9 mouse cellular contexts compared by ENCODE assay signal in genomic region chr4:145129956-145130548, GRCm38 (mm10).
DNase-seq lines count a peak whose midpoint lies in the region; ATAC-seq and TF ChIP-seq lines count a peak whose summit lies in the region.
"Had no signal": no experiment of that assay in that cellular context is flagged by ENCODE, and none has a peak within 500 bp of the region (broad histone marks: within the 10 kb centered on the region; RNA-seq: fewer than 3 reads in every experiment).

No protein-coding gene starts in this region.

- no peak overlapping the region for H3K4me2 ChIP-seq in intestine, embryonic 16.5 days (ENCODE audit: low read depth, low read length)
- H3K4me2 ChIP-seq: hindbrain, embryonic 15.5 days had no signal

- 0 out of 2 replicates have a peak, but pooled peaks cover 2% of the 10 kb centered on the region for H3K4me1 ChIP-seq in intestine, embryonic 16.5 days (ENCODE audit: control insufficient read depth, insufficient read depth, low read length)
- H3K4me1 ChIP-seq: hindbrain, embryonic 15.5 days had no signal

- TF ChIP-seq CTCF in layer of hippocampus, adult 2 months (conservative IDR thresholded peaks at IDR 0.05): no peak

- H3K27me3 ChIP-seq in intestine, embryonic 16.5 days (replicated peaks; ENCODE audit: control insufficient read depth, insufficient read depth, low read length): no peaks in the 10 kb centered on the region
- H3K27me3 ChIP-seq: hindbrain, embryonic 15.5 days had no signal

- H3K9ac ChIP-seq in intestine, embryonic 16.5 days (ENCODE audit: low read depth, low read length): no peak overlapping the region
- H3K9ac ChIP-seq: hindbrain, embryonic 15.5 days had no signal

- no peak for ATAC-seq in intestine, embryonic 16.5 days
- ATAC-seq in erythroblast, adult 5-6 weeks (replicated peaks; ENCODE audit: low FRiP score, poor library complexity, severe bottlenecking): no peak

- H3K4me3 ChIP-seq in layer of hippocampus, adult 2 months: no peak overlapping the region
- H3K4me3 ChIP-seq in intestine, embryonic 16.5 days (ENCODE audit: low read length): no peak overlapping the region
- H3K4me3 ChIP-seq: hindbrain, embryonic 15.5 days had no signal

- H3K27ac ChIP-seq in layer of hippocampus, adult 2 months: peak overlapping the region; percentile 11; the same call in 1 of the 2 replicates
- H3K27ac ChIP-seq in intestine, embryonic 16.5 days (ENCODE audit: low read length): no peak overlapping the region
- H3K27ac ChIP-seq: hindbrain, embryonic 15.5 days had no signal

- DNase-seq in adrenal gland, postnatal 14 days: peak; percentile 57
- peak; percentile 63 for DNase-seq in cerebellum, adult 11-12 months
- DNase-seq in gastrocnemius, postnatal 25 days: peak; percentile 43
- DNase-seq in layer of hippocampus, adult 2 months (ENCODE audit: low spot score in 2 of 2): peak; percentile 23 to 50
- DNase-seq in lung, postnatal 4 days: peak; percentile 73 to 76
- DNase-seq in urinary bladder, postnatal 25 days (ENCODE audit: low spot score): peak; percentile 74

- H3K36me3 ChIP-seq in intestine, embryonic 16.5 days (ENCODE audit: control insufficient read depth, insufficient read depth, low read length): peaks cover 18% of the 10 kb centered on the region

- no peaks in the 10 kb centered on the region for H3K9me3 ChIP-seq in intestine, embryonic 16.5 days (ENCODE audit: control insufficient read depth, low read length)
- H3K9me3 ChIP-seq: hindbrain, embryonic 15.5 days had no signal
